In genomic region chr12:8487281-8487680, GRCm38 (mm10) we compare ENCODE assay signal across 11 mouse cellular contexts.
"Had no signal": no experiment of that assay in that cellular context is flagged by ENCODE, and none has a peak within 500 bp of the region (broad histone marks: within the 10 kb centered on the region; RNA-seq: fewer than 3 reads in every experiment).

No protein-coding gene starts in this region.

- H3K4me2 ChIP-seq: liver, embryonic 12.5 days; midbrain, embryonic 12.5 days; neural tube, embryonic 13.5 days had no signal

- DNase-seq: kidney, adult 11 months; kidney, postnatal 14 days; left cerebral cortex, postnatal 4 days; lung, postnatal 14 days; right cerebral cortex, postnatal 14 days; thymus, adult 2 months; thymus, postnatal 25 days had no signal

- H3K4me3 ChIP-seq: liver, embryonic 12.5 days; midbrain, embryonic 12.5 days; neural tube, embryonic 13.5 days had no signal

- H3K36me3 ChIP-seq: liver, embryonic 12.5 days; midbrain, embryonic 12.5 days; neural tube, embryonic 13.5 days had no signal

- H3K9me3 ChIP-seq: liver, embryonic 12.5 days; midbrain, embryonic 12.5 days; neural tube, embryonic 13.5 days had no signal

- H3K27me3 ChIP-seq: liver, embryonic 12.5 days; midbrain, embryonic 12.5 days; neural tube, embryonic 13.5 days had no signal

- H3K4me1 ChIP-seq: liver, embryonic 12.5 days had no signal

- ATAC-seq: hindbrain, postnatal 0 days; liver, embryonic 12.5 days had no signal

- H3K27ac ChIP-seq: hindbrain, postnatal 0 days; liver, embryonic 12.5 days; midbrain, embryonic 12.5 days; neural tube, embryonic 13.5 days had no signal

- H3K9ac ChIP-seq: liver, embryonic 12.5 days; midbrain, embryonic 12.5 days; neural tube, embryonic 13.5 days had no signal
